Mouse (Mus musculus): ENCODE measurements around the gene Gfod2. TPM values are rescaled to one million over a fixed set of nuclear protein-coding genes. Genes with fewer than 3 reads are reported as not detected.

Gfod2 gene
- polyA plus RNA-seq, 1 experiment from 2014 or later, result 75.4 TPM

GRCm38 (mm10) chr8:105687512-105687911 lies 71.0 kb downstream of the Gfod2 start:
- no peak overlapping the region for H3K4me3 ChIP-seq (replicated peaks; ENCODE audit: low read depth, low read length)
- no peaks in the 10 kb centered on the region for H3K4me1 ChIP-seq (ENCODE audit: control insufficient read depth, insufficient read depth, low read length)
- no peaks in the 10 kb centered on the region for H3K9me3 ChIP-seq (ENCODE audit: control insufficient read depth, low read length)
- ATAC-seq (ENCODE audit: low FRiP score, low TSS enrichment) (no peak), DNase-seq (no peak)
- peaks cover 20% of the 10 kb centered on the region for H3K36me3 ChIP-seq (ENCODE audit: control insufficient read depth, insufficient read depth, low read length)
- H3K27me3 ChIP-seq (ENCODE audit: control insufficient read depth, insufficient read depth, low read length), result no peaks in the 10 kb centered on the region
- no peak overlapping the region for H3K9ac ChIP-seq (replicated peaks; ENCODE audit: low read length)
- H3K4me2 ChIP-seq (ENCODE audit: low read length), result no peak overlapping the region
- WGBS, result 61% methylated on average over 8 of the region's 8 CpGs
- no peak overlapping the region for H3K27ac ChIP-seq (replicated peaks; ENCODE audit: low read depth, low read length)

- Histone ChIP-seq H3K9me3 (ENCODE audit: control insufficient read depth, low read length) (no peaks in the 10 kb centered on the region), H3K9ac (replicated peaks; ENCODE audit: low read length) (no peak overlapping the region), H3K27me3 (ENCODE audit: control insufficient read depth, insufficient read depth, low read length) (no peaks in the 10 kb centered on the region), H3K4me1 (ENCODE audit: control insufficient read depth, insufficient read depth, low read length) (no peaks in the 10 kb centered on the region), H3K36me3 (ENCODE audit: control insufficient read depth, insufficient read depth, low read length) (peaks cover 29% of the 10 kb centered on the region), H3K27ac (replicated peaks; ENCODE audit: low read depth, low read length) (no peak overlapping the region), H3K4me3 (replicated peaks; ENCODE audit: low read depth, low read length) (no peak overlapping the region), H3K4me2 (ENCODE audit: low read length) (no peak overlapping the region)
- ATAC-seq (ENCODE audit: low FRiP score, low TSS enrichment) (no peak), DNase-seq (no peak)
- WGBS, result 65% methylated on average over 6 of the region's 6 CpGs
Observed at GRCm38 (mm10) chr8:105686551-105686950, 71.9 kb downstream of the Gfod2 start.

- Histone ChIP-seq H3K27ac (replicated peaks; ENCODE audit: low read depth, low read length) (no peak within 1 kb of the TSS), H3K36me3 (ENCODE audit: control insufficient read depth, insufficient read depth, low read length) (peaks cover 36% of the 10 kb centered on the region), H3K27me3 (ENCODE audit: control insufficient read depth, insufficient read depth, low read length) (no peaks in the 10 kb centered on the region), H3K4me1 (ENCODE audit: control insufficient read depth, insufficient read depth, low read length) (no peaks in the 10 kb centered on the region), H3K9me3 (ENCODE audit: control insufficient read depth, low read length) (no peaks in the 10 kb centered on the region), H3K4me3 (replicated peaks; ENCODE audit: low read depth, low read length) (no peak within 1 kb of the TSS), H3K9ac (replicated peaks; ENCODE audit: low read length) (no peak within 1 kb of the TSS), H3K4me2 (ENCODE audit: low read length) (no peak within 1 kb of the TSS)
- WGBS, result 11% methylated on average over 26 of the region's 26 CpGs
- ATAC-seq (ENCODE audit: low FRiP score, low TSS enrichment) (no peak), DNase-seq (peak; percentile 21)
Observed at GRCm38 (mm10) chr8:105685796-105686308, 72.6 kb downstream of the Gfod2 start, which contains the start of gene Carmil2. Gene Carmil2 (plus strand): TSS chr8:105686274.

GRCm38 (mm10) chr8:105685325-105685724 lies 73.1 kb downstream of the Gfod2 start:
- H3K27me3 ChIP-seq (ENCODE audit: control insufficient read depth, insufficient read depth, low read length), result no peaks in the 10 kb centered on the region
- no peak overlapping the region for H3K4me3 ChIP-seq (replicated peaks; ENCODE audit: low read depth, low read length)
- DNase-seq (no peak), ATAC-seq (ENCODE audit: low FRiP score, low TSS enrichment) (no peak)
- 86% methylated on average over 7 of the region's 7 CpGs for WGBS
- H3K4me1 ChIP-seq (ENCODE audit: control insufficient read depth, insufficient read depth, low read length), result no peaks in the 10 kb centered on the region
- peaks cover 41% of the 10 kb centered on the region for H3K36me3 ChIP-seq (ENCODE audit: control insufficient read depth, insufficient read depth, low read length)
- H3K9ac ChIP-seq (replicated peaks; ENCODE audit: low read length), result no peak overlapping the region
- no peak overlapping the region for H3K27ac ChIP-seq (replicated peaks; ENCODE audit: low read depth, low read length)
- no peaks in the 10 kb centered on the region for H3K9me3 ChIP-seq (ENCODE audit: control insufficient read depth, low read length)
- H3K4me2 ChIP-seq (ENCODE audit: low read length), result no peak overlapping the region

- peaks cover 92% of the 10 kb centered on the region for H3K36me3 ChIP-seq (ENCODE audit: control insufficient read depth, insufficient read depth, low read length)
- H3K4me1 ChIP-seq (ENCODE audit: control insufficient read depth, insufficient read depth, low read length), result no peaks in the 10 kb centered on the region
- H3K27ac ChIP-seq (replicated peaks; ENCODE audit: low read depth, low read length), result no peak overlapping the region
- H3K9me3 ChIP-seq (ENCODE audit: control insufficient read depth, low read length), result no peaks in the 10 kb centered on the region
- no peak overlapping the region for H3K4me2 ChIP-seq (ENCODE audit: low read length)
- ATAC-seq (ENCODE audit: low FRiP score, low TSS enrichment) (no peak), DNase-seq (no peak)
- H3K4me3 ChIP-seq (replicated peaks; ENCODE audit: low read depth, low read length), result no peak overlapping the region
- no peaks in the 10 kb centered on the region for H3K27me3 ChIP-seq (ENCODE audit: control insufficient read depth, insufficient read depth, low read length)
- WGBS, result 85% methylated on average over 1 of the region's 1 CpGs
- no peak overlapping the region for H3K9ac ChIP-seq (replicated peaks; ENCODE audit: low read length)
Observed at GRCm38 (mm10) chr8:105677891-105678290, 80.6 kb downstream of the Gfod2 start.

Other genes with a start within 250 kb of the Gfod2 start
- 5.9 and 9.7 TPM in 2 replicates for gene Hsd11b2, start 239.9 kb downstream of the Gfod2 start, polyA plus RNA-seq (2014; fragmentation: Nextera tagmentation; extraction: Ambion mirVana)
- gene Atp6v0d1, start 192.6 kb downstream of the Gfod2 start, polyA plus RNA-seq (2014; fragmentation: Nextera tagmentation; extraction: Ambion mirVana), result 227 and 250 TPM in 2 replicates
- gene Ripor1, start 153.4 kb downstream of the Gfod2 start, polyA plus RNA-seq (2014; fragmentation: Nextera tagmentation; extraction: Ambion mirVana), result 23.8 and 26.2 TPM in 2 replicates
- gene Ctcf, start 122.1 kb downstream of the Gfod2 start, polyA plus RNA-seq (2014; fragmentation: Nextera tagmentation; extraction: Ambion mirVana), result 75.7 and 96.9 TPM in 2 replicates
- gene Agrp, start 121.3 kb downstream of the Gfod2 start, polyA plus RNA-seq (2014; fragmentation: Nextera tagmentation; extraction: Ambion mirVana), result 0.82 and 1.1 TPM in 2 replicates
- 17.8 and 18.0 TPM in 2 replicates for gene Carmil2, start 72.4 kb downstream of the Gfod2 start, polyA plus RNA-seq (2014; fragmentation: Nextera tagmentation; extraction: Ambion mirVana)
- gene Acd, start 57.6 kb downstream of the Gfod2 start, polyA plus RNA-seq (2014; fragmentation: Nextera tagmentation; extraction: Ambion mirVana), result 86.3 and 106 TPM in 2 replicates
- gene Pard6a, start 57.5 kb downstream of the Gfod2 start, polyA plus RNA-seq (2014; fragmentation: Nextera tagmentation; extraction: Ambion mirVana), result 51.2 and 53.4 TPM in 2 replicates
- 0.41 TPM in 1 of 2 replicates, not detected in the other for gene 4933405L10Rik, start 51.0 kb downstream of the Gfod2 start, polyA plus RNA-seq (2014; fragmentation: Nextera tagmentation; extraction: Ambion mirVana)
- 13.8 and 13.9 TPM in 2 replicates for gene Enkd1, start 50.5 kb downstream of the Gfod2 start, polyA plus RNA-seq (2014; fragmentation: Nextera tagmentation; extraction: Ambion mirVana)
- 12.3 and 12.5 TPM in 2 replicates for gene Ranbp10, start 68.7 kb upstream of the Gfod2 start, polyA plus RNA-seq (2014; fragmentation: Nextera tagmentation; extraction: Ambion mirVana)
- 0.24 and 0.32 TPM in 2 replicates for gene Tsnaxip1, start 69.1 kb upstream of the Gfod2 start, polyA plus RNA-seq (2014; fragmentation: Nextera tagmentation; extraction: Ambion mirVana)
- 46.7 and 55.7 TPM in 2 replicates for gene Cenpt, start 94.6 kb upstream of the Gfod2 start, polyA plus RNA-seq (2014; fragmentation: Nextera tagmentation; extraction: Ambion mirVana)
- gene Thap11, start 96.5 kb upstream of the Gfod2 start, polyA plus RNA-seq (2014; fragmentation: Nextera tagmentation; extraction: Ambion mirVana), result 49.8 and 51.5 TPM in 2 replicates
- gene Nutf2, start 101.9 kb upstream of the Gfod2 start, polyA plus RNA-seq (2014; fragmentation: Nextera tagmentation; extraction: Ambion mirVana), result 217 and 221 TPM in 2 replicates
- gene Edc4, start 122.2 kb upstream of the Gfod2 start, polyA plus RNA-seq (2014; fragmentation: Nextera tagmentation; extraction: Ambion mirVana), result 47.8 and 49.2 TPM in 2 replicates
- 0.78 TPM in 1 of 2 replicates, not detected in the other for gene Nrn1l, start 134.9 kb upstream of the Gfod2 start, polyA plus RNA-seq (2014; fragmentation: Nextera tagmentation; extraction: Ambion mirVana)
- gene Pskh1, start 141.8 kb upstream of the Gfod2 start, polyA plus RNA-seq (2014; fragmentation: Nextera tagmentation; extraction: Ambion mirVana), result 7.9 and 10.7 TPM in 2 replicates
- 2.0 and 4.4 TPM in 2 replicates for gene Ctrl, start 175.2 kb upstream of the Gfod2 start, polyA plus RNA-seq (2014; fragmentation: Nextera tagmentation; extraction: Ambion mirVana)
- 50.7 and 67.8 TPM in 2 replicates for gene Psmb10, start 179.8 kb upstream of the Gfod2 start, polyA plus RNA-seq (2014; fragmentation: Nextera tagmentation; extraction: Ambion mirVana)
- gene Lcat, start 184.7 kb upstream of the Gfod2 start, polyA plus RNA-seq (2014; fragmentation: Nextera tagmentation; extraction: Ambion mirVana), result 1.0 and 1.5 TPM in 2 replicates
- gene Slc12a4, start 207.4 kb upstream of the Gfod2 start, polyA plus RNA-seq (2014; fragmentation: Nextera tagmentation; extraction: Ambion mirVana), result 3.7 and 5.2 TPM in 2 replicates
- not detected in 2 replicates for gene Dpep3, start 220.8 kb upstream of the Gfod2 start, polyA plus RNA-seq (2014; fragmentation: Nextera tagmentation; extraction: Ambion mirVana)
- 23.1 and 23.2 TPM in 2 replicates for gene Dus2, start 232.7 kb upstream of the Gfod2 start, polyA plus RNA-seq (2014; fragmentation: Nextera tagmentation; extraction: Ambion mirVana)
- not detected in 2 replicates for gene Dpep2nb, start 247.3 kb upstream of the Gfod2 start, polyA plus RNA-seq (2014; fragmentation: Nextera tagmentation; extraction: Ambion mirVana)